Mouse (Mus musculus) embryonic facial prominence, embryonic 15.5 days (tissue): ENCODE measurements around the gene Tescl. TPM values are rescaled to one million over a fixed set of nuclear protein-coding genes. Genes with fewer than 3 reads are reported as not detected.
A peak's percentile ranks its signal among the peaks of the same experiment; 100 is the strongest.

ENCODE experiments used
- ATAC-seq: fragments of 200-750 bp; cut with Nextera tagmentation; 2 replicates; pipeline ENCODE4 v1.8.0; 2017; ENCODE audit warnings: low read depth, moderate TSS enrichment; ENCODE audit not compliant: insufficient number of reproducible peaks, low FRiP score, low TSS enrichment
- H3K27ac ChIP-seq: fragments of 300-500 bp; sonication (generic); replicated peaks from 2 replicates; pipeline ENCODE4 v1.5.1; 2015; ENCODE audit warnings: mild to moderate bottlenecking, inconsistent platforms
- H3K27me3 ChIP-seq: fragments of 300-500 bp; sonication (generic); 2 replicates; pipeline ENCODE4 v1.6.1; 2015; ENCODE audit warnings: inconsistent platforms
- H3K36me3 ChIP-seq: fragments of 300-500 bp; sonication (generic); 2 replicates; pipeline ENCODE4 v1.6.1; 2015; ENCODE audit warnings: mild to moderate bottlenecking, inconsistent platforms
- H3K4me1 ChIP-seq: fragments of 300-500 bp; sonication (generic); 2 replicates; pipeline ENCODE4 v1.6.1; 2015; ENCODE audit warnings: inconsistent platforms
- H3K4me2 ChIP-seq: fragments of 300-500 bp; sonication (generic); replicated peaks from 2 replicates; pipeline ENCODE4 v1.6.1; 2015; ENCODE audit warnings: mild to moderate bottlenecking, inconsistent platforms
- H3K4me3 ChIP-seq: fragments of 300-500 bp; sonication (generic); replicated peaks from 2 replicates; pipeline ENCODE4 v1.5.1; 2015; ENCODE audit warnings: mild to moderate bottlenecking, inconsistent platforms
- H3K9ac ChIP-seq: fragments of 300-500 bp; sonication (generic); 2 replicates; pipeline ENCODE4 v1.6.1; 2015; ENCODE audit warnings: inconsistent platforms
- H3K9me3 ChIP-seq: fragments of 300-500 bp; sonication (generic); replicated peaks from 2 replicates; pipeline ENCODE4 v1.6.1; 2016; ENCODE audit warnings: inconsistent platforms
- WGBS: fragments of 180-500 bp; shearing (Covaris S2); methylation state at CpG from one replicate; pipeline ENCODE4 v1.1.7; 2015; 5-methylcytosine and 5-hydroxymethylcytosine counted together
- polyA plus RNA-seq: library from polyadenylated mRNA; unstranded; fragments of >200 nt; fragmentation: Nextera tagmentation; extraction: Ambion mirVana; gene quantifications from 2 replicates; pipeline ENCODE4 v1.2.1, GENCODE M21; 2015

Gene Tescl
- polyA plus RNA-seq, 1 experiment from 2014 or later, result not detected

DNA sequence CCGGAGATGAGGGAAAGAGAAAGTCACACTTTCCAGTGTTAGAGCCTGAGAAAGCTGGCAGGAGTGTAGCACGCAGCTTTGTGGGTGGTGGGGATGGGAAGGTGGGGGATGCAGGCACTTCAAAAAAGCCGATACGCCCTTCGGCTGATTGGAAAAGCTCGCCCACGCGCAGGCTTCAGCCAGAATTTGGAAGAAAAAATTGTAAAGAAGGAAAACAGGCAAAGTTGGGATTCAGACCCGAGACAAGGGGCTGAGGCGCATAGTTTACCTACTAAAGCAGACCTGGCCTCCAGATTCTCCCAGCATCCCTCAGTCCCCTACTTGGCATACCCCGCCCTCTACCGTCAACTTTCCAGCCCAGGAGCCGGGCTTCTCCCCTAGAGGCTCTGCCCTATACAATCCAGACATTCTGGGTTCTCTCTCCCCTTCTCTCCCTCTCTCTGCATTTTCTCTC is 8.0 kb downstream of the Tescl start:
- peak overlapping the region; percentile 18; the same call in 1 of the 2 replicates for H3K9ac ChIP-seq
- H3K4me2 ChIP-seq, result peak overlapping the region; percentile 55
- WGBS, result 5% methylated on average over 13 of the region's 13 CpGs
- H3K4me1 ChIP-seq, result 0 out of 2 replicates have a peak, but pooled peaks cover 5% of the 10 kb centered on the region
- peak; percentile 74; the same call in 1 of the 2 replicates for ATAC-seq
- H3K9me3 ChIP-seq, result 0 out of 2 replicates have a peak, but pooled peaks cover 10% of the 10 kb centered on the region
- no peaks in the 10 kb centered on the region for H3K36me3 ChIP-seq
- H3K4me3 ChIP-seq, result peak overlapping the region; percentile 39
- H3K27me3 ChIP-seq, result no peaks in the 10 kb centered on the region
- H3K27ac ChIP-seq, result peak overlapping the region; percentile 68

DNA sequence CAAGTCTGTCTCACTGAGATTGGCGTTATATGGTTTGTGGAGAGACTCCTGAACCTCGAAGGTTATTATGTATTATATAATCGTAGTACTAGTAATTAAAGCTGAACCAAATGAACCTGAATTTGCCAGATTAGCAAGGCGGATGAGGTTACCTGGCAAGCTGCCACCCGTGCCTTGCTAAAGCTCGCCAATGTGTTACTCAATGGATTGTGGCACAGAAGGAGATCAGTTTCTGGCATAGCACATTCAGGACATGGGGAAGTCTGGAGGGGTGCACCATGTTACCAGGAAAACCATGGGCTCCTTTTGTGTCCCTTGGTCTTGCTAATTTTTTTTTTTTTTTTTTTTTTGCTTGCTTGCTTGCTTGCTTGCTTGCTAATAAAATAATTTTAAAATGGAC is 8.5 kb downstream of the Tescl start:
- ATAC-seq, result no peak
- WGBS, result 68% methylated on average over 6 of the region's 6 CpGs
- Histone ChIP-seq H3K4me2 (peak overlapping the region; percentile 55), H3K9ac (no peak overlapping the region), H3K9me3 (0 out of 2 replicates have a peak, but pooled peaks cover 10% of the 10 kb centered on the region), H3K36me3 (no peaks in the 10 kb centered on the region), H3K27me3 (no peaks in the 10 kb centered on the region), H3K27ac (no peak overlapping the region), H3K4me1 (0 out of 2 replicates have a peak, but pooled peaks cover 5% of the 10 kb centered on the region), H3K4me3 (no peak overlapping the region; the same call in 1 of the 2 replicates)

DNA sequence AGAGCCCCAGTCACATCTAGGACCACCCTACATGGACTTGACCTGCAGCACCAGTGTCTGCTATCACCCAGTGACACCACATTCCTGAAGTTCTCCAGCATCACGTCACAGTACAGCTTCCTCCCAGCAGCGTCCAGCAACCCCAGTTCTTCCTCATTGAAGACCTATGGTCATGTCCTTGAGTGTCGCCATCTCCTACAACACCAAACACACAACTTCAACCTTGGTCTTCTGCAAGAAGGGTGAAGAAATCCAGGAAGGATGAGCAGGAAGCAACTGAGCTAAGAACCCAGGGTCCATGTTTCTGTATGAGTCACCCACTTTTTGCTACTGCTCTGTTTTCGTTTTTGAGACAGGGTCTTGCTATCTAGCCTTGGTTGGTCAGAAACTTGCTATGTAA is 11.1 kb downstream of the Tescl start:
- no peak overlapping the region for H3K27ac ChIP-seq
- no peak overlapping the region for H3K4me3 ChIP-seq
- H3K36me3 ChIP-seq, result no peaks in the 10 kb centered on the region
- ATAC-seq, result no peak
- H3K9me3 ChIP-seq, result 0 out of 2 replicates have a peak, but pooled peaks cover 10% of the 10 kb centered on the region
- no peak overlapping the region for H3K4me2 ChIP-seq
- 70% methylated on average over 4 of the region's 4 CpGs for WGBS
- H3K9ac ChIP-seq, result no peak overlapping the region
- 0 out of 2 replicates have a peak, but pooled peaks cover 5% of the 10 kb centered on the region for H3K4me1 ChIP-seq
- no peaks in the 10 kb centered on the region for H3K27me3 ChIP-seq

DNA sequence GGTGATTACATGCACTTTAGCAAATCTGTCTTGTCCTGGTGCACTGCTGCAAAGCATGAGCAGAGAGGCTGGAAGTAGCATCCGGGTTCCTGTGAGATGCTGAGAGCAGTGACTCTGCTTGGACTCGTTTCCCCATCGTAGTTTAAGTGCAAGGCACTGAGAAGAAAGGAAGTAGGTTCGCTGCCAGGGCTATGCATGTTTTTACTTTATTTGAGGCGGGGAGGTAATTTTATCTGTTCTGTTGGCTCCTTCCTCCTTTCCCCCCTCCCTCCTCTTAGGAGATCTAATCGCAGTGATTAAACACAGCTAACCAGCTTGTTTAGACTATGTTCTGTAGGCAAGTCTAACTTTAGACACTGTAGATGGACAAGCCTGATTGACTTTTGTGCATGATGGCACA is 14.8 kb downstream of the Tescl start:
- no peak overlapping the region for H3K4me2 ChIP-seq
- H3K9me3 ChIP-seq, result 0 out of 2 replicates have a peak, but pooled peaks cover 2% of the 10 kb centered on the region
- WGBS, result 22% methylated on average over 6 of the region's 6 CpGs
- H3K9ac ChIP-seq, result no peak overlapping the region
- peaks cover 10% of the 10 kb centered on the region; the same call in 1 of the 2 replicates for H3K4me1 ChIP-seq
- ATAC-seq, result no peak
- no peaks in the 10 kb centered on the region for H3K36me3 ChIP-seq
- H3K27me3 ChIP-seq, result no peaks in the 10 kb centered on the region
- H3K4me3 ChIP-seq, result no peak overlapping the region
- no peak overlapping the region for H3K27ac ChIP-seq

DNA sequence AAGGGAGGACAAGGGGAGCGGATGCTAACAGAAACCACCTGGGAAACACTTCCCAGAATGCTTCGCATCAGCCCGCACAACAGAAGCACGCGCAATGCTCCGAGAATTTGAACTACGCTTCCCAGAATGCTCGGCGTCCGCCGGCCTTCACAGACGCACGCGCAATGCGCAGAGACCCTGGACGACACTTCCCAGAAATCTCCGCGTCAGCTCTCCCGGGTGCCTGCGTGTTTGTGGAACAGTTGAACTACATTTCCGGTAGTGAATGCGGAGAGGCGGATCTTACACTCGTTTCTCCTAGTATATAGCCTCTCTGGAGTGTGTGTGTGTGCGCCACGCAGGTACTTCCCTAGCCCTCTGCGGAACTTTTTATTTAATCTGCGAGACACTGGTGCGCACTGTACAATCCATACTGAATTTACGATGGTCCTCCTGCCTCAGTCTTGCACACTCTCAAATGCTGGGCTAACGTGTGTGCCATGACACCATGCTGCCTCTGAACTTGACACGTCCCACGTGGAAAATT is 17.1 kb downstream of the Tescl start, which contains the start of gene Zfp94:
Gene Zfp94, minus strand, starts transcription at position 100 of the 526 bp plus-strand sequence.
- ATAC-seq, result peak; percentile 91
- H3K27ac ChIP-seq, result peak within 1 kb of the TSS; percentile 88
- peaks cover 10% of the 10 kb centered on the region; the same call in 1 of the 2 replicates for H3K4me1 ChIP-seq
- peak within 1 kb of the TSS; percentile 76 for H3K4me2 ChIP-seq
- H3K9me3 ChIP-seq, result no peaks in the 10 kb centered on the region
- H3K27me3 ChIP-seq, result no peaks in the 10 kb centered on the region
- H3K36me3 ChIP-seq, result peaks cover 10% of the 10 kb centered on the region
- WGBS, result under 1% methylated on average over 33 of the region's 33 CpGs
- peak within 1 kb of the TSS; percentile 69 for H3K9ac ChIP-seq
- peak within 1 kb of the TSS; percentile 64 for H3K4me3 ChIP-seq

DNA sequence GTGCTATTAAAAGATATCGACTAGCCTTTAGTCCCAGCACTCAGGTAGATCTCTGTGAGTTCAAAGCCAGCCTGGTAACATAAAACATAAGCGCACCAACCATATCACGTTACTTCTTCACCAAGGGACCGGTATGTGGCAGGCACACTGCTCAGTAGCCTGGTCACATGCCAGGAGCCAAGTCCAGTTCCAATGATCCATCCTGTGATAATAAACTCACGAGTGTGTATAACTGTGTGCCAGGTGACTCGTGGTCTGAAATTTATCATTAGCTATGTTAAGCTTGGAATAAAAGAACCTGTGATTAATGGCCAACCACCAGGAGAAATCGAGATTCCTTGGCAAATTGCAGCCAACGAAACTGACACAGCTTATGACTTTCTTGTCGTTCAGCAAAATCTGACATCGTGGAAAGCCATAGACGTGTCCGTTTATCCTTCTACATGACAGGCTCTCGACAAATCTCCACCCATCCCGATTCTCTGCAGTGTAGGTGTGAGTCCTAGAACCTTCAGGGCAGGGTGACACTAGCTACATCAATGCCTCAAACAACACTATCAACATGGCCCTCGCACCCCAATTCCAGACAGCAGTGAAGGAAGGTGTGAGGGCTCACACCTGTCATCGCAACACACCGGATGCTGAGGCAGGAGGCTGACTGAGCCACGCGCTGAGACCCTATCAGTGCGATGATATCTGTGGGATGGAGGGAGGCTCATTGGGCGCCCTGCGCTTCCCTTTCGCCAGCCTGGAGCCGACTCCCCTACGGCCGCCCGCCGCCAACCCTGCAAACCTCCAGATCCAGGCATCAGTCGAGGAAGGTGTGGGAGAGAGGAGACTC is 17.8 kb downstream of the Tescl start:
- peaks cover 10% of the 10 kb centered on the region; the same call in 1 of the 2 replicates for H3K4me1 ChIP-seq
- no peaks in the 10 kb centered on the region for H3K27me3 ChIP-seq
- peak overlapping the region; percentile 76 for H3K4me2 ChIP-seq
- no peak; the same call in 1 of the 2 replicates for ATAC-seq
- WGBS, result 25% methylated on average over 29 of the region's 29 CpGs
- H3K4me3 ChIP-seq, result peak overlapping the region; percentile 64
- H3K9ac ChIP-seq, result peak overlapping the region; percentile 69
- H3K27ac ChIP-seq, result peak overlapping the region; percentile 88
- H3K36me3 ChIP-seq, result peaks cover 17% of the 10 kb centered on the region
- no peaks in the 10 kb centered on the region for H3K9me3 ChIP-seq

DNA sequence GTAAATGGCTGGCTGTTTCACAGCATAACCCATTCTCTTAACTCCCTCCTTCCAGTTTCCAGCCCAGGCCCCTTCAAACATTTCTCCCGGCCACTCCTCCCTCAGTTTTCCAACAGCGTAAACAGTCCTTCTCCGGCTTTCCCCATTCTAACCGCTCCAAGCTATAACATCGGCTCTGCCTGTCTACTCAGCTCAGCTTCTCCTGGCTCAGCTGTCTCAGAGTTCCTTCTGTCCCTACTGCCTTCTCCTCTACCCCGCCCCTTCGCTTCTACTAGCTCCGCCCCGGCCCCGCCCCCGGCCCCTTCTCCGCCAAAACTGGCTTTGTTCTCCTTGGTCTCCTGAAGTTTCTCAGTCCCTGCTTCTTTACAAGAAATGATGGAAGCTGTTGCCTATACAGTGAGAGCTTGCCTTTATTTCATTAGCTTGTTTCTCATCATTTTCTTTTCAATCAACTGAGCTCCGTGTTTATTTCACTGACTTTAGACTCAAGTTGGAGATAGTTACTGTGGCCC is 32.9 kb downstream of the Tescl start, which contains the start of gene Zfp61:
Gene Zfp61, minus strand, starts transcription at position 462 of the 512 bp plus-strand sequence.
- H3K27ac ChIP-seq, result peak within 1 kb of the TSS; percentile 95
- H3K4me2 ChIP-seq, result peak within 1 kb of the TSS; percentile 81
- no peaks in the 10 kb centered on the region for H3K27me3 ChIP-seq
- H3K4me3 ChIP-seq, result peak within 1 kb of the TSS; percentile 75
- WGBS, result under 1% methylated on average over 13 of the region's 13 CpGs
- peak; percentile 72 for ATAC-seq
- H3K9me3 ChIP-seq, result no peaks in the 10 kb centered on the region
- peaks cover 37% of the 10 kb centered on the region for H3K36me3 ChIP-seq
- H3K9ac ChIP-seq, result no peak within 1 kb of the TSS
- H3K4me1 ChIP-seq, result peaks cover 17% of the 10 kb centered on the region

DNA sequence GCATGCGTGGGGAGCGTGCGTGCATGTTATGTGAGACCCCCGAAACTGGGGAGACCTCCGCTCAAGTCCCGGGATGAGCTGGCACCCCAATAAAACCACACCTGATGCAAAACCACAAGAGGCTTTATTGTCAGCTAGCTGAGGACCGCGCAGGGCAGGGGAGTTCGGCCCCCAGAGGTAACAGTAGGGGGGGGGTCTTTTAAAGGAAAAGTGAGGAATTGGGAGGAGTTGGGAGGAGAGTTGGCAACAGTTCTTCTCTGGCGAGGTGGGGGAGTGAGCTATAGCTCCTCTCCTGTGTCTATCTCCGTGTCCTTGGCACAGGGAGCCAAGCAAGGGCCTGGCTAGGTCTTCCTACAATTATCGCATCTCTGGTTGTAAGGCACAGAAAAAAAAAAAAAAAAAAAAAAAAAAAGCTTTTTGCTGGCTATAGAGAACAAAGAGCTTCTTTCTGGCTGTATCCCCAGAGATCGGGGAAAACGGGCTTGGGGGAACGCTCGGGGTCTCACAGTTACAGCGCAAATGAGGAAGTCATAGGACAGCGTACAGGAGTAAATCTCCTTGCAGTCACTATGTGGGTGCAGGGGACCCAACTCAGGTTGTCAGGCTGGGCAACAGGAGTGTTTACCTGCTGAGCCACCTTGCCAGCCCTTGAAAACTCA is 33.8 kb downstream of the Tescl start:
- ATAC-seq, result 0 out of 2 replicates have a peak, but pooled peaks have one; percentile 17
- WGBS, result under 1% methylated on average over 18 of the region's 18 CpGs
- peaks cover 46% of the 10 kb centered on the region for H3K36me3 ChIP-seq

DNA sequence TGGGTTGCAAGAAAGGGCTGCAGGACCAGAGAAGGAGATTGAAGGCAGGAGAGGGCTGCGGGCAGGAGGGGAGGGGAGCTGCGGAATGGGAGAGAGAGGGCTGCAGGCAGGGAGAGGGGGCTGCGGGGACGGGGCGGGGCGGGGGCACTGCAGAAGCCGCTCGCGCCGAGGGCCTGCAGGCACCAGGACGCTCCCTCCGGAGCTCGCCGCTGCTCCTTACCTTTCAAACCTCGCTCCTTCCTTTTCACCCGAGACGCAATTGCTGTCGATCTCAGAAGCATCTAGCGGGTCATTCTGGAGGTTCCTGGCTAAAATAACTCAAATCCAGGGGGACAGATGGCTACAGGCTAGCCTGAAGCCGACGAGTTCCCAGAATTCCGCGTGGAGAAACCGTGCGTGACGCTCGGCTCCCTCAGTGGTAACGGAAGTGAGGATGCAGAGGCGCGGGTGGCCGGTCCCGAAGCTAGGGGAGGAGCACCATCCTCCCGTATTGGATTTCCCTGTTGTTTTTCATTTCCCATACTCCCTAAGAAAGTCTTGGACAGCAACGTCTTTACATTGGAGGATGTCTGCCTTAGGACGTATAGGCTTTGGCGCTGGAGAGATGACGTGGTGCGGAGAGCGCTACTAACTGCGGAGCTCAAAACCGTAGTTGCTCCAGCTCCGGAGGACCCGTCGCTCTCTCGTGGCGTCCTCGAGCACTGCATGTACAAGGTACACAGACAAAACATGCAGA is 34.6 kb downstream of the Tescl start:
- H3K27me3 ChIP-seq, result no peaks in the 10 kb centered on the region
- H3K4me3 ChIP-seq, result peak overlapping the region; percentile 75
- no peaks in the 10 kb centered on the region for H3K9me3 ChIP-seq
- peak overlapping the region; percentile 95 for H3K27ac ChIP-seq
- whole genome bisulfite sequencing, result 0% methylated on average over 37 of the region's 47 CpGs
- H3K9ac ChIP-seq, result peak overlapping the region; percentile 54
- H3K36me3 ChIP-seq, result peaks cover 54% of the 10 kb centered on the region
- peak; percentile 89 for ATAC-seq
- peaks cover 17% of the 10 kb centered on the region for H3K4me1 ChIP-seq
- H3K4me2 ChIP-seq, result peak overlapping the region; percentile 81

More for the DNA sequence above, 33.8 kb downstream of the Tescl start:
- Histone ChIP-seq H3K4me3 (peak overlapping the region; percentile 75), H3K9me3 (no peaks in the 10 kb centered on the region), H3K27me3 (no peaks in the 10 kb centered on the region), H3K4me1 (peaks cover 17% of the 10 kb centered on the region), H3K27ac (peak overlapping the region; percentile 95), H3K4me2 (peak overlapping the region; percentile 81), H3K9ac (peak overlapping the region; percentile 45)

DNA sequence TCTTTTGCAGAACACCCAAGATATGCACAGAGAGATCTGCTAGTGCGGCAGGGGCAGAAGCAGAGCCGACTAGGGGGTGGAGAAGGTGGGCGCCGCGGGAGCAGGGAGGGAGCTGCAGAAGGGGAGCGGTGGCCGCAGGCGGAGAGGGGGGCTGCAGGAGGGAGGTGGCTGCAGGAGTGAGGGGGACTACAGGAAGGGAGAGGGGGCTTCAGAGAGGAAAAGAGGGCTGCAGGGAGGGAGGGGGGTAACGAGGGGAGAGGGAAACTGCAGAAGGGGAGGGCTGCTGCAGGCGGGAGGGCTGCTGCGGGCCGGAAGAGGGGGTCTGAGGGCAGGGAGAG is 35.1 kb downstream of the Tescl start:
- Histone ChIP-seq H3K27ac (peak overlapping the region; percentile 95), H3K36me3 (peaks cover 59% of the 10 kb centered on the region), H3K4me1 (peaks cover 17% of the 10 kb centered on the region), H3K9ac (peak overlapping the region; percentile 54), H3K27me3 (no peaks in the 10 kb centered on the region), H3K9me3 (no peaks in the 10 kb centered on the region), H3K4me2 (peak overlapping the region; percentile 81), H3K4me3 (peak overlapping the region; percentile 75)
- ATAC-seq, result no peak
- under 1% methylated on average over 12 of the region's 12 CpGs for WGBS
